Mouse (Mus musculus) intestine, postnatal 0 days (tissue): ENCODE measurements around the gene Rab8a. TPM values are rescaled to one million over a fixed set of nuclear protein-coding genes. Genes with fewer than 3 reads are reported as not detected.
"Not testable (repeated sequence)": the region's sequence is repeated elsewhere in the genome, so short reads cannot be mapped to it uniquely, and the experiment has no call there.

Experiments used
- ATAC-seq: fragments of 200-750 bp; cut with Nextera tagmentation; 2 replicates; pipeline ENCODE4 v1.8.0; 2017; ENCODE audit warnings: mild to moderate bottlenecking, moderate TSS enrichment, moderate library complexity
- H3K27ac ChIP-seq: fragments of 300-500 bp; sonication (generic); 2 replicates; pipeline ENCODE4 v1.5.1; 2014; ENCODE audit warnings: mild to moderate bottlenecking, low read depth, low read length, moderate library complexity
- H3K27me3 ChIP-seq: fragments of 300-500 bp; sonication (generic); replicated peaks from 2 replicates; pipeline ENCODE4 v1.6.1; 2014; ENCODE audit warnings: low read length, mixed read lengths; ENCODE audit not compliant: control insufficient read depth, insufficient read depth
- H3K36me3 ChIP-seq: fragments of 300-500 bp; sonication (generic); 2 replicates; pipeline ENCODE4 v1.6.1; 2014; ENCODE audit warnings: mild to moderate bottlenecking, moderate library complexity; ENCODE audit not compliant: control insufficient read depth, insufficient read depth
- H3K4me1 ChIP-seq: fragments of 300-500 bp; sonication (generic); replicated peaks from 2 replicates; pipeline ENCODE4 v1.6.1; 2014; ENCODE audit warnings: antibody characterized with exemption, low read length, mixed read lengths; ENCODE audit not compliant: control insufficient read depth, insufficient read depth
- H3K4me2 ChIP-seq: fragments of 300-500 bp; sonication (generic); replicated peaks from 2 replicates; pipeline ENCODE4 v1.6.1; 2014; ENCODE audit warnings: low read depth, mild to moderate bottlenecking, moderate library complexity
- H3K4me3 ChIP-seq: fragments of 300-500 bp; sonication (generic); 2 replicates; pipeline ENCODE4 v1.5.1; 2014; ENCODE audit warnings: low read depth, low read length
- H3K9ac ChIP-seq: fragments of 300-500 bp; sonication (generic); 2 replicates; pipeline ENCODE4 v1.6.1; 2014; ENCODE audit warnings: mild to moderate bottlenecking, low read depth, low read length
- H3K9me3 ChIP-seq: fragments of 300-500 bp; sonication (generic); 2 replicates; pipeline ENCODE4 v1.6.1; 2016; ENCODE audit warnings: mixed run types; ENCODE audit not compliant: control insufficient read depth
- CTCF ChIP-seq: sonication (generic); IDR thresholded peaks from 2 replicates; pipeline ENCODE4 v1.5.1; 2016; ENCODE audit warnings: low read depth, mild to moderate bottlenecking, control low read depth, antibody characterized with exemption, moderate library complexity
- WGBS: fragments of 180-500 bp; shearing (Covaris S2); extraction: QIAGEN DNeasy Blood & Tissue Kit; methylation state at CpG from one replicate; pipeline ENCODE4 v1.1.7; 2014; 5-methylcytosine and 5-hydroxymethylcytosine counted together
- polyA plus RNA-seq: library from polyadenylated mRNA; unstranded; fragments of >200 nt; fragmentation: Nextera tagmentation; extraction: Ambion mirVana; gene quantifications from 2 replicates; pipeline ENCODE4 v1.2.1, GENCODE M21; 2015

The Rab8a gene
- 165 and 177 TPM in 2 replicates for polyA plus RNA-seq

GRCm38 (mm10) chr8:72160707-72161697 lies at the start of gene Rab8a:
TSS of gene Rab8a (plus strand) at chr8:72161200.
- Histone ChIP-seq H3K9ac (peak within 1 kb of the TSS; percentile 90), H3K27ac (peak within 1 kb of the TSS; percentile 93), H3K4me1 (peaks cover 8% of the 10 kb centered on the region), H3K36me3 (no peaks in the 10 kb centered on the region), H3K27me3 (no peaks in the 10 kb centered on the region), H3K4me2 (peak within 1 kb of the TSS; percentile 84), H3K9me3 (no peaks in the 10 kb centered on the region), H3K4me3 (peak within 1 kb of the TSS; percentile 93)
- under 1% methylated on average over 82 of the region's 82 CpGs for WGBS
- peak; percentile 5 for TF ChIP-seq CTCF
- ATAC-seq: peak; percentile 99

GRCm38 (mm10) chr8:72112486-72112885 lies 48.5 kb upstream of the Rab8a start:
- Histone ChIP-seq H3K4me3 (no peak overlapping the region), H3K27me3 (no peaks in the 10 kb centered on the region), H3K36me3 (no peaks in the 10 kb centered on the region), H3K9ac (no peak overlapping the region), H3K4me2 (no peak overlapping the region), H3K4me1 (no peaks in the 10 kb centered on the region), H3K27ac (no peak overlapping the region), H3K9me3 (no peaks in the 10 kb centered on the region)
- ATAC-seq: no peak
- 0 out of 2 replicates have a peak, but pooled peaks have one; percentile 28 for TF ChIP-seq CTCF
- 72% methylated on average over 3 of the region's 3 CpGs for WGBS

- no peaks in the 10 kb centered on the region for H3K9me3 ChIP-seq
- no peak for ATAC-seq
- H3K4me3 ChIP-seq: no peak overlapping the region
- no peaks in the 10 kb centered on the region for H3K4me1 ChIP-seq
- H3K36me3 ChIP-seq: no peaks in the 10 kb centered on the region
- H3K4me2 ChIP-seq: no peak overlapping the region
- WGBS: 90% methylated on average over 2 of the region's 2 CpGs
- no peak for TF ChIP-seq CTCF
- no peak overlapping the region for H3K27ac ChIP-seq
- H3K27me3 ChIP-seq: no peaks in the 10 kb centered on the region
- no peak overlapping the region for H3K9ac ChIP-seq
These were observed 45.8 kb upstream of the Rab8a start for GRCm38 (mm10) chr8:72115202-72115601.

GRCm38 (mm10) chr8:72118616-72119015 lies 42.4 kb upstream of the Rab8a start:
- no peak overlapping the region for H3K9ac ChIP-seq
- 46% methylated on average over 4 of the region's 4 CpGs for WGBS

GRCm38 (mm10) chr8:72121486-72121885 lies 39.5 kb upstream of the Rab8a start:
- WGBS: 38% methylated on average over 3 of the region's 3 CpGs
- H3K36me3 ChIP-seq, H3K4me3 ChIP-seq, H3K27me3 ChIP-seq, H3K4me1 ChIP-seq, H3K9ac ChIP-seq, H3K4me2 ChIP-seq, H3K9me3 ChIP-seq, H3K27ac ChIP-seq: not testable (repeated sequence)
- 0 out of 2 replicates have a peak, but pooled peaks have one; percentile 41 for ATAC-seq

More at GRCm38 (mm10) chr8:72118616-72119015, 42.4 kb upstream of the Rab8a start:
- Histone ChIP-seq H3K9me3 (no peaks in the 10 kb centered on the region), H3K4me2 (no peak overlapping the region), H3K36me3 (no peaks in the 10 kb centered on the region), H3K4me1 (no peaks in the 10 kb centered on the region), H3K27me3 (no peaks in the 10 kb centered on the region), H3K4me3 (no peak overlapping the region), H3K27ac (no peak overlapping the region)
- TF ChIP-seq CTCF: peak; percentile 58
- no peak for ATAC-seq

- H3K27me3 ChIP-seq: no peaks in the 10 kb centered on the region
- no peak for TF ChIP-seq CTCF
- no peak for ATAC-seq
- no peak overlapping the region for H3K4me3 ChIP-seq
- no peaks in the 10 kb centered on the region for H3K9me3 ChIP-seq
- WGBS: 88% methylated on average over 1 of the region's 1 CpGs
- H3K27ac ChIP-seq: no peak overlapping the region
- no peaks in the 10 kb centered on the region for H3K4me1 ChIP-seq
- H3K4me2 ChIP-seq: no peak overlapping the region
- no peak overlapping the region for H3K9ac ChIP-seq
- no peaks in the 10 kb centered on the region for H3K36me3 ChIP-seq
These were observed 39.0 kb upstream of the Rab8a start for GRCm38 (mm10) chr8:72121997-72122396.
